Mouse (Mus musculus): ENCODE results near the gene Tstd2.

DNA sequence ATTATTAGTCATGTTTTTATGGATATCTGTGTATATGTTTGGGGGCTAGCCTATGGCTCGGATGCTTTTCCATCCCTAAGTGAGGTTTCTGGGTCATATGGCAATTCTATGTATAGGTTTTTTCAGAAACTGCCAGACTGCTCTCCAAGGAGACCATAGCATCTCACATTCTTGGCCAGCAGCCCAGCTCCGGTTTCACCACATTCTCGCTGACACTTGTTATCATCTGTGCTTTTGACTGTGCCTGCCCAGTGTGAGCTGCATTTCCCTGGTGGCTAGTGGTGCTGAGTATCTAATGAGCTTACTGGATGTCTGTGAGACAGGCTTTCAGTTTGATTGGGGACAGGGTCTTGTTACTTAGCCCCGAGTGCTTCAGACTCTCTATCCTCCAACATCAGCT is 64.8 kb downstream of the Tstd2 start:
- TF ChIP-seq MAFK (IDR thresholded peaks at IDR 0.05; ENCODE audit: insufficient read depth, low read depth, low read length) = no peak
- TF ChIP-seq HCFC1 (IDR thresholded peaks at IDR 0.05; ENCODE audit: borderline replicate concordance, insufficient read depth, low read length) = no peak
- no peak for TF ChIP-seq ZNF384 (IDR thresholded peaks at IDR 0.05; ENCODE audit: low read depth, low read length)

Data from ES-E14 (cell line).